Mouse (Mus musculus) ES-Bruce4 (cell line): ENCODE results near the gene Hnrnpr. TPM values are rescaled to one million over a fixed set of nuclear protein-coding genes. Genes with fewer than 3 reads are reported as not detected.

ENCODE experiments used
- H3K27ac ChIP-seq: 2 replicates; pipeline ENCODE4 v1.5.1; 2012; ENCODE audit warnings: low read length, inconsistent platforms; ENCODE audit not compliant: insufficient read depth
- H3K27me3 ChIP-seq: 2 replicates; pipeline ENCODE4 v1.6.1; 2012; ENCODE audit warnings: mild to moderate bottlenecking, low read length, inconsistent platforms; ENCODE audit not compliant: control insufficient read depth, poor library complexity, insufficient read depth, severe bottlenecking
- H3K36me3 ChIP-seq: 2 replicates; pipeline ENCODE4 v1.6.1; 2012; ENCODE audit warnings: inconsistent platforms, mild to moderate bottlenecking, low read length, moderate library complexity; ENCODE audit not compliant: control insufficient read depth, poor library complexity, insufficient read depth, severe bottlenecking
- H3K4me1 ChIP-seq: one replicate; pipeline ENCODE4 v1.8.1; 2011; ENCODE audit warnings: low read length; ENCODE audit not compliant: control insufficient read depth, insufficient read depth
- H3K4me3 ChIP-seq: 2 replicates; pipeline ENCODE4 v1.5.1; 2011; ENCODE audit warnings: low read depth, mild to moderate bottlenecking, low read length
- H3K9ac ChIP-seq: 2 replicates; pipeline ENCODE4 v1.6.1; 2012; ENCODE audit warnings: low read depth, mild to moderate bottlenecking, inconsistent platforms; ENCODE audit not compliant: poor library complexity, severe bottlenecking
- H3K9me3 ChIP-seq: replicated peaks from 2 replicates; pipeline ENCODE4 v1.6.1; 2012; ENCODE audit warnings: mild to moderate bottlenecking, low read length, inconsistent platforms; ENCODE audit not compliant: control insufficient read depth, poor library complexity, insufficient read depth, severe bottlenecking
- CTCF ChIP-seq: IDR thresholded peaks from one replicate; pipeline ENCODE4 v1.8.1; 2011; ENCODE audit warnings: low read depth, low read length
- EP300 ChIP-seq: IDR thresholded peaks from 2 replicates; pipeline ENCODE4 v1.6.1; 2011; ENCODE audit warnings: low read depth, low read length; ENCODE audit not compliant: insufficient read depth
- POLR2A ChIP-seq: IDR thresholded peaks from one replicate; pipeline ENCODE4 v1.8.1; 2011; ENCODE audit warnings: low read length; ENCODE audit not compliant: insufficient read depth
- polyA plus RNA-seq: library from polyadenylated mRNA; stranded (reverse); fragments of >200 nt; gene quantifications from 2 replicates; pipeline ENCODE4 v1.2.4, GENCODE M21; 2011; ENCODE audit warnings: low read depth; ENCODE audit not compliant: missing spikeins, insufficient read depth, insufficient read length

Hnrnpr gene
- polyA plus RNA-seq, 1 experiment, result 128 TPM

GRCm38 (mm10) chr4:136285348-136285810 is 25.4 kb upstream of the Hnrnpr start:
- H3K36me3 ChIP-seq, result no peaks in the 10 kb centered on the region
- H3K9me3 ChIP-seq, result no peaks in the 10 kb centered on the region
- TF ChIP-seq POLR2A (no peak), CTCF (no peak), EP300 (no peak)
- H3K4me3 ChIP-seq, result peak overlapping the region; percentile 98
- no peaks in the 10 kb centered on the region for H3K27me3 ChIP-seq
- H3K27ac ChIP-seq, result no peak overlapping the region
- H3K9ac ChIP-seq, result peak overlapping the region; percentile 51
- no peaks in the 10 kb centered on the region for H3K4me1 ChIP-seq

GRCm38 (mm10) chr4:136285811-136286371 is 24.9 kb upstream of the Hnrnpr start:
- Histone ChIP-seq H3K4me3 (peak overlapping the region; percentile 98), H3K4me1 (no peaks in the 10 kb centered on the region)

GRCm38 (mm10) chr4:136289918-136290780 is 20.6 kb upstream of the Hnrnpr start:
- Histone ChIP-seq H3K36me3 (no peaks in the 10 kb centered on the region), H3K27me3 (no peaks in the 10 kb centered on the region), H3K27ac (no peak overlapping the region)

More at GRCm38 (mm10) chr4:136285811-136286371, 24.9 kb upstream of the Hnrnpr start:
- H3K27me3 ChIP-seq, result no peaks in the 10 kb centered on the region
- H3K27ac ChIP-seq, result no peak overlapping the region
- H3K36me3 ChIP-seq, result no peaks in the 10 kb centered on the region
- H3K9ac ChIP-seq, result peak overlapping the region; percentile 51
- H3K9me3 ChIP-seq, result no peaks in the 10 kb centered on the region
- no peak for TF ChIP-seq CTCF
- TF ChIP-seq POLR2A, result no peak
- TF ChIP-seq EP300, result no peak

GRCm38 (mm10) chr4:136290781-136291595 is 19.8 kb upstream of the Hnrnpr start:
- Histone ChIP-seq H3K27me3 (no peaks in the 10 kb centered on the region), H3K4me1 (no peaks in the 10 kb centered on the region), H3K4me3 (peak overlapping the region; percentile 39), H3K9me3 (no peaks in the 10 kb centered on the region), H3K27ac (no peak overlapping the region), H3K9ac (peak overlapping the region; percentile 7; the same call in 1 of the 2 replicates), H3K36me3 (no peaks in the 10 kb centered on the region)
- TF ChIP-seq POLR2A (no peak), EP300 (no peak)

More at GRCm38 (mm10) chr4:136289918-136290780, 20.6 kb upstream of the Hnrnpr start:
- H3K9ac ChIP-seq, result peak overlapping the region; percentile 7; the same call in 1 of the 2 replicates
- H3K4me3 ChIP-seq, result peak overlapping the region; percentile 39
- no peaks in the 10 kb centered on the region for H3K4me1 ChIP-seq
- H3K9me3 ChIP-seq, result no peaks in the 10 kb centered on the region
- TF ChIP-seq POLR2A (no peak), EP300 (no peak), CTCF (no peak)

GRCm38 (mm10) chr4:136291692-136292091 is 19.1 kb upstream of the Hnrnpr start:
- Histone ChIP-seq H3K9ac (no peak overlapping the region), H3K4me3 (no peak overlapping the region), H3K9me3 (no peaks in the 10 kb centered on the region), H3K4me1 (no peaks in the 10 kb centered on the region), H3K27me3 (no peaks in the 10 kb centered on the region), H3K36me3 (no peaks in the 10 kb centered on the region), H3K27ac (no peak overlapping the region)
- TF ChIP-seq POLR2A, result no peak
- no peak for TF ChIP-seq EP300
- TF ChIP-seq CTCF, result no peak
